ENCODE assay signal across 8 mouse cellular contexts in the genomic region with DNA sequence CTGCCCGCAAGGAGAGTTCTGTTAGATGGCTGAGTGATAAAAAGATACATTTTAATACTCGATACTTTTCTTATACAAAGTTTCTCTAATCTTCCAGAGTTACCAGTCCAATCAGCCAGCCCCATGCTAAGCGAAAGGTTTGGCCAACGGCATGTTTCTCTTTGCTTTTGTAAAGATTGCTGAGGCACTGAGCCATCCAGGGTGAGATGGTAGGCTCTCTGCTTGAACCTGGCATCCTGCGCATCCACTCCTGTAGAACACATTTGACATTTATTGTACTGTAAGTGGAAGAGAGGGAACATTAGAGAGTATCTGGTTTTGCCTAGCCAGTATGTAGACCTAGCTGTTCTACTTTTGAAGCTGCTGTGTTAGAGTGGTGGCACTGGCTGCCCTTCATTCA. TPM values are rescaled to one million over a fixed set of nuclear protein-coding genes. Genes with fewer than 3 reads are reported as not detected.
DNase-seq lines count a peak whose midpoint lies in the region; ATAC-seq and TF ChIP-seq lines count a peak whose summit lies in the region.

No protein-coding gene starts in this region.

- no peaks in the 10 kb centered on the region for H3K36me3 ChIP-seq in lung, postnatal 0 days (ENCODE audit: insufficient read depth, low read length)
- peaks cover 32% of the 10 kb centered on the region for H3K36me3 ChIP-seq in limb, embryonic 10.5 days
- no peaks in the 10 kb centered on the region for H3K36me3 ChIP-seq in neural tube, embryonic 14.5 days (ENCODE audit: control insufficient read depth, insufficient read depth, low read length)

- TF ChIP-seq CTCF in lung, postnatal 0 days (IDR thresholded peaks at IDR 0.05) = no peak
- TF ChIP-seq CTCF in lung, adult 2 months (IDR thresholded peaks at IDR 0.05; ENCODE audit: insufficient read depth, low read length) = no peak

- DNase-seq in frontal cortex, postnatal 25 days (ENCODE audit: low spot score in 2 of 2) = no peak
- DNase-seq in lung, postnatal 0 days (ENCODE audit: low spot score) = no peak
- no peak for DNase-seq in lung, adult 2 months
- DNase-seq in limb, embryonic 10.5 days (ENCODE audit: low spot score) = no peak
- no peak for DNase-seq in thymus, postnatal 4 days

- no peak for TF ChIP-seq EP300 in lung, postnatal 0 days (IDR thresholded peaks at IDR 0.05)

- TF ChIP-seq POLR2A in lung, adult 2 months (IDR thresholded peaks at IDR 0.05; ENCODE audit: borderline replicate concordance, extremely low read depth, low read depth, low read length) = no peak

- no peak overlapping the region for H3K9ac ChIP-seq in lung, postnatal 0 days (replicated peaks; ENCODE audit: low read depth)
- H3K9ac ChIP-seq in neural tube, embryonic 14.5 days (replicated peaks; ENCODE audit: low read depth, low read length) = no peak overlapping the region

- H3K4me3 ChIP-seq in lung, postnatal 0 days (ENCODE audit: low read depth, low read length) = no peak overlapping the region; the same call in 1 of the 2 replicates
- H3K4me3 ChIP-seq in lung, adult 2 months (replicated peaks; ENCODE audit: extremely low read depth, low read depth, low read length) = no peak overlapping the region
- peak overlapping the region; percentile 67 for H3K4me3 ChIP-seq in limb, embryonic 10.5 days
- H3K4me3 ChIP-seq in neural tube, embryonic 14.5 days (ENCODE audit: low read depth, low read length) = no peak overlapping the region

- H3K4me1 ChIP-seq in lung, postnatal 0 days (ENCODE audit: insufficient read depth, low read depth, low read length) = no peaks in the 10 kb centered on the region
- H3K4me1 ChIP-seq in lung, adult 2 months (ENCODE audit: control insufficient read depth, insufficient read depth, low read length) = peaks cover 7% of the 10 kb centered on the region
- H3K4me1 ChIP-seq in limb, embryonic 10.5 days = peaks cover 3% of the 10 kb centered on the region; the same call in 1 of the 2 replicates
- H3K4me1 ChIP-seq in neural tube, embryonic 14.5 days (ENCODE audit: control insufficient read depth, insufficient read depth, low read length) = peaks cover 11% of the 10 kb centered on the region

- H3K9me3 ChIP-seq in lung, postnatal 0 days (ENCODE audit: low read length) = no peaks in the 10 kb centered on the region
- no peaks in the 10 kb centered on the region for H3K9me3 ChIP-seq in limb, embryonic 10.5 days (replicated peaks)
- H3K9me3 ChIP-seq in neural tube, embryonic 14.5 days (ENCODE audit: control insufficient read depth, low read length) = no peaks in the 10 kb centered on the region

- 0 out of 2 replicates have a peak, but pooled peaks have one; percentile 2 for ATAC-seq in frontal cortex, adult (ENCODE audit: low TSS enrichment)
- ATAC-seq in lung, postnatal 0 days = no peak
- peak; percentile 1; the same call in 1 of the 2 replicates for ATAC-seq in neural tube, embryonic 14.5 days (ENCODE audit: low read depth)
- no peak for ATAC-seq in inflammation-experienced regulatory T-cells, adult 6 months

- 0 out of 2 replicates have a peak overlapping the region, but pooled peaks have one; percentile 51 for H3K4me2 ChIP-seq in lung, postnatal 0 days (replicated peaks; ENCODE audit: low read depth, low read length)
- no peak overlapping the region for H3K4me2 ChIP-seq in neural tube, embryonic 14.5 days (ENCODE audit: low read depth, low read length)

- H3K27ac ChIP-seq in lung, postnatal 0 days (ENCODE audit: low read length) = no peak overlapping the region
- H3K27ac ChIP-seq in limb, embryonic 10.5 days = peak overlapping the region; percentile 92; the same call in 1 of the 2 replicates
- H3K27ac ChIP-seq in neural tube, embryonic 14.5 days (ENCODE audit: low read depth, low read length) = no peak overlapping the region

- no peaks in the 10 kb centered on the region for H3K27me3 ChIP-seq in lung, postnatal 0 days (replicated peaks; ENCODE audit: insufficient read depth, low read length)
- H3K27me3 ChIP-seq in limb, embryonic 10.5 days (ENCODE audit: low read depth, poor library complexity, severe bottlenecking) = peaks cover 86% of the 10 kb centered on the region
- H3K27me3 ChIP-seq in neural tube, embryonic 14.5 days (ENCODE audit: control insufficient read depth, insufficient read depth, low read length) = no peaks in the 10 kb centered on the region

- WGBS in lung, postnatal 0 days = 43% methylated on average over 5 of the region's 5 CpGs
- WGBS in lung, adult 2 months = 53% methylated on average over 5 of the region's 5 CpGs
- 50% methylated on average over 5 of the region's 5 CpGs for WGBS in limb, embryonic 10.5 days
- WGBS in neural tube, embryonic 14.5 days = 45% methylated on average over 5 of the region's 5 CpGs

RNA-seq across cellular contexts. Expression of a gene that starts 0.4 kb away (rescaled TPM):
- 614 and 632 TPM in 2 replicates for polyA plus RNA-seq in lung, postnatal 0 days (2015; fragmentation: Nextera tagmentation; extraction: Ambion mirVana)
- 278 and 471 TPM in 2 replicates for polyA plus RNA-seq in lung, adult 2 months (2012; rRNA removed)
- 679 and 777 TPM in 2 replicates for polyA plus RNA-seq in limb, embryonic 10.5 days (2016; fragmentation: Nextera tagmentation; extraction: Ambion mirVana)
- polyA plus RNA-seq in neural tube, embryonic 14.5 days (2014; fragmentation: Nextera tagmentation; extraction: Ambion mirVana) = 390 and 436 TPM in 2 replicates
- polyA plus RNA-seq in inflammation-experienced regulatory T-cells, adult 6 months (2017; shearing (Covaris generic)) = 1,000 to 10,000 TPM; 1,205 to 2,057 (median 1,820) TPM

RNA-seq across cellular contexts. Expression of a gene that starts 32.7 kb away (rescaled TPM):
- 0.87 and 1.1 TPM in 2 replicates for polyA plus RNA-seq in lung, postnatal 0 days (2015; fragmentation: Nextera tagmentation; extraction: Ambion mirVana)
- polyA plus RNA-seq in lung, adult 2 months (2012; rRNA removed) = 0.17 and 0.20 TPM in 2 replicates
- polyA plus RNA-seq in limb, embryonic 10.5 days (2016; fragmentation: Nextera tagmentation; extraction: Ambion mirVana) = 22.7 and 23.7 TPM in 2 replicates
- 0.94 and 1.6 TPM in 2 replicates for polyA plus RNA-seq in neural tube, embryonic 14.5 days (2014; fragmentation: Nextera tagmentation; extraction: Ambion mirVana)
- 10 to 100 TPM in 1 of 3 experiments, 1 to 10 TPM in 2; 1.8 to 10.3 (median 2.9) TPM for polyA plus RNA-seq in inflammation-experienced regulatory T-cells, adult 6 months (2017; shearing (Covaris generic))

Comparison
In these comparisons a context has a peak if more than half of its experiments do, and no peak if none do; other contexts are left out.
1. ATAC-seq: peak in frontal cortex, adult (single experiment) and neural tube, embryonic 14.5 days (single experiment); none in lung, postnatal 0 days (single experiment) and inflammation-experienced regulatory T-cells, adult 6 months (single experiment).